Mouse (Mus musculus) cortical plate, adult 2 months (tissue): ENCODE data around the gene Itga9.

Experiments used
- CTCF ChIP-seq: fragments of 200-500 bp; IDR thresholded peaks from 2 replicates; pipeline ENCODE4 v1.5.1; 2011; ENCODE audit warnings: mild to moderate bottlenecking, control low read depth, low read length; ENCODE audit not compliant: insufficient read depth; ENCODE audit errors: extremely low read depth
- POLR2A ChIP-seq: fragments of 200-500 bp; IDR thresholded peaks from 2 replicates; pipeline ENCODE4 v1.6.1; 2011; ENCODE audit warnings: mild to moderate bottlenecking, low read length, control low read depth; ENCODE audit not compliant: insufficient read depth; ENCODE audit errors: extremely low read depth

DNA sequence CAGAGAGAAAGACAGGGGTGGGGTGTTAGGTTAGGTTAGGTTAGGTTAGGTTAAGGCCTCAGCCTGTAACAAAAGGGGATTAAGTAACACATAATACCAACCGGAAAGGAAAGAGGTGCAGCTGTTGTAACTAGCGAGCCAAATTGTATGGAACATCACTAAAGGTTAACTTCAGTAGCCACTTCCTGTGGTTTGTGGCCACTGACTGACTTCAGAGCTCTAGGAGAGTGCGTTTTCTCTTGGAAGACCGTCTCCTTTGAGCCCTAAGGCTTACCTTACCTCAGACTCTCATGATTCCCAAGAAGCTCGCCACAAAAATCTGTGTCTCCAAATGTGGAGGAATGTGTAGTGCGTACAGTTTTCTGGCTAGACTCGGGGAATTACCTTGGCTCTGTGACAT lies 144.3 kb downstream of the Itga9 start:
- TF ChIP-seq CTCF (no peak), POLR2A (no peak)
